Mouse (Mus musculus): ENCODE data around the gene Srsf3. TPM values are rescaled to one million over a fixed set of nuclear protein-coding genes. Genes with fewer than 3 reads are reported as not detected.
"Not testable (repeated sequence)": the region's sequence is repeated elsewhere in the genome, so short reads cannot be mapped to it uniquely, and the experiment has no call there.

Srsf3 gene
- polyA plus RNA-seq, 1 experiment from 2014 or later, result 356 TPM

DNA sequence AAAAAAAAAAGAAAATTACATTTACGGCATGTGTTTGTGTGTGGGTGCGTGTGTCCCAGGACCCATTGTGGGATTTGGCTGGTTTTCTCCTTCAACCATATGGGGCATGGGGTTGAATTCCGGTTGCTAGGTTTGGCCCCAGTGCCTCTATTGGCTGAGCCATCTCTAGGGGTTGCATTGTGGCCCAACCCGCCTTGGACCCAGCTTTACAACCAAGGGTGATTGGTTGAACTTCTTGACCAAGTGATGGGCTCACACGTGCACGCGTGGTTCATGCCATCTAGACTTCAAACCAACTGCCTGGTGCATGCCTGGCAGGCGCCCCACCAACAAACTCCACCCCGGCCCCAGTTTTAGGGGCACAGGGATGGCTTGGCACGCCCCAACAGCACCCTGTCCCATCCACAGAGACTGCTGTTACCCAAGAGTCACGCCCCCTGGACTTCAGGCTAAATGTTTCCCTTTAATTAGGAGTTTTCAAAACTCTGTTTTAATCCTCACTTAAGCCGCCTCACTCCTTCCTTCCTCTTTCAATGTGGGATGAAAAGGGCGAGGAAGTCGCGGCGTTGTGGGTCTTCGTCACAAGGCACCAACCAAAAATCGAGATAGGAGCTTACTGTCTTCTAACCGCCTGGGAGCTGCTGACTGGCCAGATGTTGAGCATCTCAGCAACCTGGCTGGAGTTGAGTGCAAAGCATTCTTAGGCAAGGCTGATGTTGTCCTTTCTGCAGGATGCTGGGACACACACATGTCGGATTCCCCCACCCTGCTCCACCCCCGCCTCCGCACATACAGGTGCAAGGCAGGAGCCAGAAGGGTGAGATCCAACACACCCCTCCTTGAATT lies 8.2 kb upstream of the Srsf3 start:
- no peaks in the 10 kb centered on the region for H3K4me1 ChIP-seq (ENCODE audit: control insufficient read depth, insufficient read depth, low read depth, low read length)
- H3K27me3 ChIP-seq (replicated peaks; ENCODE audit: control insufficient read depth, insufficient read depth, low read length), result no peaks in the 10 kb centered on the region
- H3K36me3 ChIP-seq (ENCODE audit: control insufficient read depth, insufficient read depth, low read length), result no peaks in the 10 kb centered on the region
- H3K4me2 ChIP-seq (ENCODE audit: low read length), result no peak overlapping the region
- ATAC-seq, result no peak
- WGBS, result 56% methylated on average over 22 of the region's 22 CpGs
- no peak overlapping the region for H3K4me3 ChIP-seq (ENCODE audit: low read length)
- H3K9ac ChIP-seq (ENCODE audit: low read depth, low read length), result no peak overlapping the region
- no peaks in the 10 kb centered on the region for H3K9me3 ChIP-seq (ENCODE audit: control insufficient read depth, low read length)
- no peak overlapping the region for H3K27ac ChIP-seq (ENCODE audit: low read depth, low read length)

DNA sequence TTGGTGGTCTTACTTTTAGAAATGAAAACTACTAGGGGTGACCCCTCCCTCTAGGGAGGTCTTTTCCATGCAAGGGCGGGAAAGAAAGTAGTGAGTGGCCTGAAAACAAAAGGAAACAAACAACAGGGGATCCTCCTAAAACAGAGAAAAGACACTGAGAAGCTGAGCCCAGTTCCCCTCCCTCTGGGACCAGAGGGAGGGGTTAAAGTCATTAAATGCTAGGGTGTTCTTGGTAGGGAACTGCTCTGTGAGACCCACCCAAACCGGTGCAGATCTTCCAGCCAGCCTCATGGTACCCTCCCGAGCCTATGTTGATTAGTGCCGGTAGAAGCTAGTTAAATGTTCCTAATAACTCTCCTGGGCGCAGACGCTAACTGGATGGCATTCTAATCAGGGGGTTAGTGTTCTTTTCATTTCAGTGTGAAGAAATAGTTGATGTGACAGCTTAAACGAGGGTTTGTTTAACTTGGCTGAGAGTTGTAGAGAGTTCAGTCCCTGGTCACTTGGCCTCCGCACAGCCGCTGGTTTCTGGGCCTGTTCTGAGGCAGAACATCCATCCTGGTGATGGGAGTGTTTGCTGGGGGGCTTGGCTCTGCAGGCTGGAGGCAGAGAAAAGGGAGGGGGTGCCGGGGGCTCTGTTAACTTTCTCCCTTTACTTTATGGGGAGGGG lies 7.4 kb upstream of the Srsf3 start:
- no peaks in the 10 kb centered on the region for H3K36me3 ChIP-seq (ENCODE audit: control insufficient read depth, insufficient read depth, low read length)
- H3K27me3 ChIP-seq (replicated peaks; ENCODE audit: control insufficient read depth, insufficient read depth, low read length), result no peaks in the 10 kb centered on the region
- H3K4me3 ChIP-seq (ENCODE audit: low read length), result no peak overlapping the region
- no peak overlapping the region for H3K4me2 ChIP-seq (ENCODE audit: low read length)
- no peak overlapping the region for H3K9ac ChIP-seq (ENCODE audit: low read depth, low read length)
- no peak overlapping the region for H3K27ac ChIP-seq (ENCODE audit: low read depth, low read length)
- no peaks in the 10 kb centered on the region for H3K4me1 ChIP-seq (ENCODE audit: control insufficient read depth, insufficient read depth, low read depth, low read length)
- 17% methylated on average over 10 of the region's 10 CpGs for WGBS
- ATAC-seq, result peak; percentile 34; the same call in 1 of the 2 replicates
- H3K9me3 ChIP-seq (ENCODE audit: control insufficient read depth, low read length), result no peaks in the 10 kb centered on the region

DNA sequence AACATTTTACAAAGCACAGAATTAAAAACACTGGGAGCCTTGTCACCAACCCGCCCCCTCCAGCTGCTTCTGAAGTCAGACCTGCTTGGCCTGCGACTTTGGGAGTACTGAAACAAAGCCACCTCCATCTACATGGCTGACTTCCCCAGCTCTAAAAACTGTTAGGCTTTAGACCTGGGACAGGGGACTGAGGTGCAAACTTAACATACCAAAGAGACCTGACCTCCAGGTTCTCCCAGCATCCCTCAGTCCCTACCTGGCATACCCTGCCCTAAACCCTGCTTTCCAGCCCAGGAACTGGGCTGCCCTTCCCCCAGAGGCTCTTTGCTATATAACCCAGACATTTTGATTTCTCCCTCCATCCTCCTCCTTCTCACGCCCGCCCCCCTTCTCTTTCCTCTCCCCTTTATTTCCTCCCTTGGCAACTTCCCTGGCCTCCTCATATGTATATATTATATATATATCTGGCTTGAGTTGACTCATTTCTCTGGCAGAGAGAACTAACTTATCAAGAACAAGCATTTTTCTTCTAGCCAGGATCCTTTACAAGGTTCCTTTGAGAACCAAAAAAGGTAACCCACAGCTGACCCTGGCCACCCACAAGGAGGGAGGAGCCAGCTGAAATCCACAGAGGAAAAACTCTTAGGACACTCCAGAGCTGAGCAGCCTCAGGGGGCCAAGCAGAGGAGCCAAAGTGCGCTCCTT lies 5.6 kb upstream of the Srsf3 start:
- WGBS, result 46% methylated on average over 5 of the region's 5 CpGs
- ATAC-seq, result no peak
- H3K36me3 ChIP-seq (ENCODE audit: control insufficient read depth, insufficient read depth, low read length), result no peaks in the 10 kb centered on the region
- H3K9me3 ChIP-seq (ENCODE audit: control insufficient read depth, low read length), result no peaks in the 10 kb centered on the region
- peaks cover 5% of the 10 kb centered on the region for H3K4me1 ChIP-seq (ENCODE audit: control insufficient read depth, insufficient read depth, low read depth, low read length)
- H3K4me2 ChIP-seq (ENCODE audit: low read length), result no peak overlapping the region
- no peak overlapping the region for H3K4me3 ChIP-seq (ENCODE audit: low read length)
- no peak overlapping the region for H3K9ac ChIP-seq (ENCODE audit: low read depth, low read length)
- no peak overlapping the region for H3K27ac ChIP-seq (ENCODE audit: low read depth, low read length)
- H3K27me3 ChIP-seq (replicated peaks; ENCODE audit: control insufficient read depth, insufficient read depth, low read length), result no peaks in the 10 kb centered on the region

DNA sequence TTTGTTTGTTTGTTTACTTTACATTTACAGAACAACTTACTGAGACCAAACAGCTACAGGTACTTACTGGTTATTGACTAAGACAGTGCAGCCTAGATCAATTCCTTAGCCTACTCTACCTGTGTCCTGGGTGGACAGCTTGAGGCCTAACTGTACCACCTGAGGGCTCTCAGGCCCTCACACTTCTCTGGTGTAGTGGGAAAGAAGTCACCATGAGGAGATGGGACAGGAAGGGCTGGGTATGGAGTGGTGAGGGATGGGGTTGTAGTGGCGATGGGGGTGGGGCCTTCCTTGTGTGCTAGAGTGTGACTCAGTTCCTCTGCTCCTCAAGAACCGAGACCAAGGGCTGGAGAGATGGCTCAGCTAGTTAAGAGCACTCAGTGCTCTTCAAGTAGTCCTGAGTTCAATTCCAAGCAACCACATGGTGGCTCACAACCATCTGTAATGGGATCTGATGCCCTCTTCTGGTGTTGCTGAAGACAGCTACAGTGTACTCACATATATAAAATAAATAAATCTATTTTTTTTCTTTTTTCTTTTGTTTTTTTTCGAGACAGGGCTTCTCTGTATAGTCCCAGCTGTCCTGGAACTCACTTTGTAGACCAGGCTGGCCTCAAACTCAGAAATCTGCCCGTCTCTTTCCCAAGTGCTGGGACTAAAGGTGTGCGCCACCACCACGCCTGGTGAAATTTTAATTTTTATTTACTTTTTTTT lies 1.9 kb upstream of the Srsf3 start:
- Histone ChIP-seq H3K9me3 (ENCODE audit: control insufficient read depth, low read length) (no peaks in the 10 kb centered on the region), H3K27ac (ENCODE audit: low read depth, low read length) (no peak overlapping the region)
- WGBS, result 91% methylated on average over 6 of the region's 6 CpGs

DNA sequence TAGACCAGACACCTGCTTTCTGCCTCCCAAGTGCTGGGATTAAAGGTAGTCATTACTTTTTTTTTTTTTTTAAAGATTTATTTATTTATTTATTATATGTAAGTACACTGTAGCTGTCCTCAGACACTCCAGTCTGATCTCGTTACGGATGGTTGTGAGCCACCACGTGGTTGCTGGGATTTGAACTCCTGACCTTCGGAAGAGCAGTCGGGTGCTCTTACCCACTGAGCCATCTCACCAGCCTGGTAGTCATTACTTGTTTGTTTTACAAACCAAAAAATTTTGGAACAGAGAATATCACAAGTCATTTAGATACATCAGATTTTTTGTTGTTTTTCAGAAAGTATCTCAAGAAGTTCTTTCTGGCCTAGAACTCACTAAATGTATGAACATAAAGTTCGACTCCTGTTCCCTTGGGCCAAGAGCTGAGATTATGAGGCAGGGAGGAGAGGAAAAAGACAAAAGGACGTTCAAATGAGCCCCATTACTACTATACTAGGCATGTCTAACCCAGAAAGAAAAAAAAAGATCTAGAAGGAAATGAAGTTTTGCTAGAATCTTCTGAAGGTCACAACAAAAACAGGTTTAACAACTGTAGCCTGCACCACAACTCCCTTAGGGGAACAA lies 1.2 kb upstream of the Srsf3 start:
- H3K9ac ChIP-seq (ENCODE audit: low read depth, low read length), result peak overlapping the region; percentile 86
- H3K36me3 ChIP-seq (ENCODE audit: control insufficient read depth, insufficient read depth, low read length); H3K27me3 ChIP-seq (replicated peaks; ENCODE audit: control insufficient read depth, insufficient read depth, low read length); ATAC-seq; H3K9me3 ChIP-seq (ENCODE audit: control insufficient read depth, low read length): not testable (repeated sequence)
- 55% methylated on average over 7 of the region's 7 CpGs for WGBS
- peak overlapping the region; percentile 59 for H3K4me3 ChIP-seq (ENCODE audit: low read length)
- H3K4me2 ChIP-seq (ENCODE audit: low read length), result peak overlapping the region; percentile 81
- peaks cover 15% of the 10 kb centered on the region for H3K4me1 ChIP-seq (ENCODE audit: control insufficient read depth, insufficient read depth, low read depth, low read length)
- H3K27ac ChIP-seq (ENCODE audit: low read depth, low read length), result peak overlapping the region; percentile 97

More for the DNA sequence above, 1.9 kb upstream of the Srsf3 start:
- H3K9ac ChIP-seq (ENCODE audit: low read depth, low read length), result no peak overlapping the region
- H3K36me3 ChIP-seq (ENCODE audit: control insufficient read depth, insufficient read depth, low read length), result no peaks in the 10 kb centered on the region
- no peaks in the 10 kb centered on the region for H3K27me3 ChIP-seq (replicated peaks; ENCODE audit: control insufficient read depth, insufficient read depth, low read length)
- H3K4me2 ChIP-seq (ENCODE audit: low read length), result no peak overlapping the region
- no peak overlapping the region for H3K4me3 ChIP-seq (ENCODE audit: low read length)
- ATAC-seq, result no peak
- peaks cover 12% of the 10 kb centered on the region for H3K4me1 ChIP-seq (ENCODE audit: control insufficient read depth, insufficient read depth, low read depth, low read length)

DNA sequence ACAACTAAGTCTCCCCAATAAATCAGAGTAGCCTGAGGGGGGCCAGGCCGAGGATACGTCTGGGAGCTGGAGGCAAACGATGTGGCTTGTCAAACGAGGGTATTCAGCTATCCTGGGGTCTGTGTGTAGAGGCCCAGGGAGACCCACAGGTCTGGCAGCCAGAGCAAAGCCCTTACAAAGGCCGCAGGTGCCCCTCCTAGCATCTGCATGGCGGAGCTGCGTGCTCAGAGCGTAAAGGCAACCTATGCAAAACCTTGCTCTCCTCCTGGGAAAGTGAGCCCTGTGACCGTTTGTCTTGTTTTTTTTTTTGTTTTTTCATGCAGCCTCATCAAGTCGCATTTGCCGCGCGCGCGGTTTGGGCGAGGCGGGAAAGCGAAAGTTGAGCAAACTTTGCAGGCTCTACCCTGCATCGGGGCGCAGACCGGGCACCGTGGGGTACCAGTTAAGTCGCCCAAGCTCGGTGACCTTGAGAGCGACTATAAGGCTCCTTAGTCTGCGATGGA lies 606 bp upstream of the Srsf3 start:
- under 1% methylated on average over 26 of the region's 26 CpGs for WGBS
- ATAC-seq, result no peak

DNA sequence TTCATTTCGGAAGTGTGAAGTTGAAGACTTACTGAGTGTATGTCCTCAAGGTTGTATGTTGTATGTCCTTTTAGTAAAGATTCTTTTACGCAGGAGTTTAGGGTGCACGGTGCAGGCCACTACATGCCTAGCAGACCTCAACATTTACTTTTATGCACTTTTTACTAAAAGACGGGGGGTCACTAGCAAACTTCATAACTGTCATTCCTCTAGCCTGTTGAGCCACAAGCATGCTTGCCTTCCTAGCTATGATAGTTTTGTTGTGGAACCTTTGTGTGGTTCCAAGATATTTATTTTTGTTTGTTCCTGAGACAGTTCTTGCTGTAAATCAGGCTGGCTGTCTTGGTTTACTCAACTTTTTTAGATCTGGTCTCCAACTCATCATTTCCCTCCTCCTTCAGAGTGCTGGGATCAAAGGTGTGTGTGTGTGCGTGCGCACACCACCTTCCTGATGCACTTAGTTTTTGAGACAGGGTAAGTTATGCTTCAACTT lies 1.2 kb downstream of the Srsf3 start:
- H3K9ac ChIP-seq (ENCODE audit: low read depth, low read length), result peak overlapping the region; percentile 87
- no peak for ATAC-seq
- no peak overlapping the region for H3K27ac ChIP-seq (ENCODE audit: low read depth, low read length)
- H3K36me3 ChIP-seq (ENCODE audit: control insufficient read depth, insufficient read depth, low read length), result peaks cover 16% of the 10 kb centered on the region
- no peaks in the 10 kb centered on the region for H3K9me3 ChIP-seq (ENCODE audit: control insufficient read depth, low read length)
- peak overlapping the region; percentile 75 for H3K4me2 ChIP-seq (ENCODE audit: low read length)
- peaks cover 28% of the 10 kb centered on the region for H3K4me1 ChIP-seq (ENCODE audit: control insufficient read depth, insufficient read depth, low read depth, low read length)
- WGBS, result 1% methylated on average over 6 of the region's 6 CpGs
- H3K27me3 ChIP-seq (replicated peaks; ENCODE audit: control insufficient read depth, insufficient read depth, low read length), result no peaks in the 10 kb centered on the region
- peak overlapping the region; percentile 59 for H3K4me3 ChIP-seq (ENCODE audit: low read length)

More for the DNA sequence above, 606 bp upstream of the Srsf3 start:
- H3K27me3 ChIP-seq (replicated peaks; ENCODE audit: control insufficient read depth, insufficient read depth, low read length), result no peaks in the 10 kb centered on the region
- peaks cover 21% of the 10 kb centered on the region for H3K4me1 ChIP-seq (ENCODE audit: control insufficient read depth, insufficient read depth, low read depth, low read length)
- peak overlapping the region; percentile 97 for H3K27ac ChIP-seq (ENCODE audit: low read depth, low read length)
- H3K4me2 ChIP-seq (ENCODE audit: low read length), result peak overlapping the region; percentile 81
- H3K9ac ChIP-seq (ENCODE audit: low read depth, low read length), result peak overlapping the region; percentile 86
- peak overlapping the region; percentile 59 for H3K4me3 ChIP-seq (ENCODE audit: low read length)
- H3K36me3 ChIP-seq (ENCODE audit: control insufficient read depth, insufficient read depth, low read length), result peaks cover 6% of the 10 kb centered on the region
- no peaks in the 10 kb centered on the region for H3K9me3 ChIP-seq (ENCODE audit: control insufficient read depth, low read length)

DNA sequence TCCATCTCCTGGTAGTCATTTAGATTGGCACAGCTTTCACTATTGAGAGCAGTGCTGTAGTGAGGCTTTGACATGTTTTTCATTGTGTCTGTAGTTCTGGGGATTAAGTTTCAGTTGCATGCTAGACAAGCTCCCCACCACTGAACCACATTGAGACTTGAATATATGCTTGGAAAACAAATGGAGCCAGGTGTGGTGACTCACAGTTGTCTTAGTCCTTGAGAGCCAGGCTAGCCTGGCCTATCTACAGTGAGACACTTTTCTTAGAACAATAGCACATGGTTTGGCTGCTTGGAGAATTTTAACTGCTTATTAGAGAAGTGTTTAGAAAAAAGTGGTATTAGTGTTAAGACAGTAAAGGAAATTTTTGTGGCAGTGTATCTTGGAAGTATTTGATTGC lies 1.8 kb downstream of the Srsf3 start:
- Histone ChIP-seq H3K9ac (ENCODE audit: low read depth, low read length) (peak overlapping the region; percentile 87), H3K4me2 (ENCODE audit: low read length) (peak overlapping the region; percentile 75), H3K27ac (ENCODE audit: low read depth, low read length) (no peak overlapping the region), H3K4me3 (ENCODE audit: low read length) (peak overlapping the region; percentile 59), H3K9me3 (ENCODE audit: control insufficient read depth, low read length) (no peaks in the 10 kb centered on the region), H3K27me3 (replicated peaks; ENCODE audit: control insufficient read depth, insufficient read depth, low read length) (no peaks in the 10 kb centered on the region), H3K36me3 (ENCODE audit: control insufficient read depth, insufficient read depth, low read length) (peaks cover 21% of the 10 kb centered on the region), H3K4me1 (ENCODE audit: control insufficient read depth, insufficient read depth, low read depth, low read length) (peaks cover 28% of the 10 kb centered on the region)
- ATAC-seq, result no peak

All from hindbrain, embryonic 16.5 days (tissue).